Mouse (Mus musculus): Measurements from ENCODE around the gene Nav2.

Gene Nav2

DNA sequence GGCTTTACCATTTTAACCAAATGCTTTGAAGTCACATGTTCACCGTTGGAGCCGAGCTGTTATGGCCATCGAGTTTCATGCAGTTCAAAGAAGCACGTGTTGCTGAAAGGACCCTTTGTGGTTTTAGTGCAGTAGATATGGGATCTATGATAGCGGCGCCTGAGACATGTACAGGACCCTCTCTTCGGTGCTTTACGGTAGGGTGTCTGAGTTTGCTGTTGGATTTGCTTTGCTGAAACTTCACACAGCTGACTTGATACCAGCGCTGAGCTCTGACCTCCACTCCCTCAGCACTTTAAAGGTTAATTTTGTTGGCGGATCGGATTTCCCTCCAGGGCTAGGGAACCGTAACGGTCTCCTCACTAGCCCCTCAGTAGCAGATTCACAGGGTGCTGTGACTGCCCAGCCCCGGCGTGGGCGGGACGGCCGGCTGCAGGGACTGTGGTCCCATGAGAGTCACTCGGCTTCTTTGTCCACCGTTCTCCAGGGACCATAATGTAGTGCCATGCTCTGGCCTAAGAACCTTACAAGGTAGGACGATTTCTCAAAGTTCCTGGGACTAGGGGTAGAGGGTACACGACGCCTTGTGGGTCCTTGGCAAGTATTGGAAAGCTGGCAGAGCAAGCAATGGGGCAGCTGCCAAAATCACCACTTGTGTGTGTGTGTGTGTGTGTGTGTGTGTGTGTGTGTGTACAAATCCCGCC lies 614.0 kb downstream of the Nav2 start:
- no peak for DNase-seq (ENCODE audit: low spot score)

DNA sequence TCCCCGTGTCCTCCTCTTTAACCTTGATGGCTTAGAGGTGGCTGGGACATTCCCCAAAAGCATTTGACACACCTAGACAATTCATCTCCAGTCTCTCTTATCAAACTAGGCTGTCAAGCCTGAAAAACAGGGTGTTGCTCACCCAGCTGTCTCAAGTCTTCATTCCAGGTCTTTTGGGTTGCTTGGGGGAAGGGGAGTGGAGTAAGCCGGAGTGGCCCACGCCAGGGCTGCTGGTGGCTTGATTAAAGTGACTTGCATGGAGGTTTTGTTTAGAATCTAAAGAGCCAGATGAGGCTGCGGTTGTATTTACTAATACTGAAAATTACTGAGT lies 614.6 kb downstream of the Nav2 start:
- DNase-seq (ENCODE audit: low spot score) = peak; percentile 38

DNA sequence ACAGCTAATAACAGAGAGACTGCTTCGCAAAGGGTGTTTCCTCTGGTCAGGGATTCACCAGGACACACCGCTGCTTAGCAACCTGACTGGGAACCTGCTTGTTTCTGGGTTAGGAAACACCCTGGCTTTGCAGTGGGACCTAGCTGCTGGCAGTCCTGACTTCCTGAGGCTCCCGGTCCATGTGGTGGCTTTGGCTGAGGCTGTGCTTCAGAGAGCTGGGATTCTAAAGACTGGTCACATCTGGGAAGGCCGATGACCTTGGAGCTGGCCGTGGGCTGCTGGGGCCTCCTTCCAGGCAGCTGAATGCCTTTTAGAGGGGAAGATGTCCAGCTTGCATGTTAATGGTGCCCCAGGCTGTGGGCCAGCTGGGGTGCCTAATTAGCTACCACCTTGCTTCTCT lies 615.2 kb downstream of the Nav2 start:
- DNase-seq (ENCODE audit: low spot score) = no peak

DNA sequence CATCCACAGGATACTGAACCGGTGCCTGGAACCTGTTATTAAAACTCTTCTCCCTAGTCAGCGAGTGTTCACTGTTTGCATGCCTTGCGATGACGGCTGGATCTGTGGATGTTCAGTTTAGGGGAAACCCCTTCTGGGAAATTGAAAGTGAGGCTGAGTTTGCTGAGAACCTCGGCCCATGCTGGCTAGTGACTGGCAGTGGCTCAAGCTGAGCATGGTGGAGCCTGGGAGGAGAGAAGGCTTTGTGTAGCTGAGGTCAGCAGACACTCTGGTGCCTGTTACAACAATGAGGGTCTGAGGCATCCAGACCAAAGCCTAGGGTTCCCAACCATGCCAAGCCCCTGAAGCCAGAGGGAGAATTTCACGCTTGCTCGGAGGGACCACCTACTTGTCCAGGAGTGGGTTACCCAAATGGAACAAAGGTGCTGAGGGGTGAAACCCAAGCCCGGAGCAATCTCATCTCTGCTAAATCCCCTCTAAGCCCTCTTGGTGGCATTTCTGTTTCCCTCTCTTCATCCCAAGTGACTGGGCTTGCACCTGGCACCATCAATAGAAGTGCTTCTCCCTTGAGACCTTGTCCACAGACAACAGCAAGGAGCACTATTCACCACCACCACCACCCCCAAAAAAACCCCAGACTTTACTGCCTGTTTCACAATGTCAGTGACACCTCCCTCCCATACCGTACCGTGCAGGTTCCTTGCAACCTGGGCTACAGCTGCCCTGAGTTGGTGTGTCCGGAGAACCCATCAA lies 617.0 kb downstream of the Nav2 start:
- no peak for DNase-seq (ENCODE audit: low spot score)

DNA sequence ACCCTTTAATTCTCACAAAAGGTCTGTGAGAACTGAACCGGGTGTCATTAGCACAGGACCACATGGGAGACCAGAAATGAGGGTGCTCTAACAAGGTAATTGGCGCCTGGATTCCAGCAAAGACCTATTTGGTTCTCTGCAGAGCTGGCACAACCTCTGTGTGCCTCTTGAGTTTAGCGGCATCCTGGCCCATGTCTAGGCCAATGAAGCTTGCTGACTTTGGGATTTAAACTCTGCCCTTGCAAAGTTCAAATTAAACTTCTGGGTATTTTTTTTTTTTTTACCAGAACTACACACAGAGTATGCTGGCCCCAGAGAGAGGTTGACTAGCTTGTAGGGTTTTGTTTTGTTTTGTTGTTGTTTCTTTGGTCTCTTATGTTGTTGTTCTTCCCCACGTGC lies 617.6 kb downstream of the Nav2 start:
- DNase-seq (ENCODE audit: low spot score) = no peak

DNA sequence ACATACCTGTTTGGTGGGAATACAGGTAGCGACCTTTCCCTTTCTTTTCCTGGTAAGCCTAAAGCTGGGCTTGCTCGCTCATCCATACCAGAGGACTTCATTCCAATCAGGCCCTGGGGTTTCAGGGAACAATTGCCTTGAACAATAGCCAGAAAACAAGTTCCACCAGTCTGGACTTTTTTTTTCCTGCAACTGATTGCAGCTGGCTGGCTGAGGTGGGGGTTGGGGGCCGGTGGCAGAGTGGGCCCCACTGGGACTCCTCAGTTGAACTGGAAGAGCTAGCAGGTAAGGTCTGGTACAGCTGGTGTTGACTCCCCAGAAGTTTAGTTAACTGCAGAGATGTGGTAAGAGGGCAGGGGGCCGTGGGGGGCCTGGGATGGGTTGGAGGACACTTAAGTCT lies 619.0 kb downstream of the Nav2 start:
- DNase-seq (ENCODE audit: low spot score) = peak; percentile 37

DNA sequence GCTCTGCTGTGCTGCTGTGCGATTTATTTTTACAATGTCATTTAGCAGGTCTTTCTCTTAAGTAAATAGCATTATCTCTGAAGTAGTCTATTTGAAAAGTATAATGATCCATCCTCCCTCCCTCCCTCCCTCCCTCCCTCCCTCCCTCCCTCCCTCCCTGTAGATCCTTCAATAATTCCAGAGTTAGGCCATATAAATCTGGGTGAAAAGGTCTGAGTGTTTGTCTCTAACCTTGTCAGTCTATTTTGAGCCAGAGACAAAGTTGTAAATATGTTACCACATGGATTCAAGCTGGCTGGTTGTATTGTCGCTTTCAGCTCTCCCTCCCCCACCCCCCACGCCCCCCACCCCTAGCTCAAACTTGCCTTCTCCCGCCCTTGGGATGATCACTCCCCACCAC lies 619.4 kb downstream of the Nav2 start:
- no peak for DNase-seq (ENCODE audit: low spot score)

DNA sequence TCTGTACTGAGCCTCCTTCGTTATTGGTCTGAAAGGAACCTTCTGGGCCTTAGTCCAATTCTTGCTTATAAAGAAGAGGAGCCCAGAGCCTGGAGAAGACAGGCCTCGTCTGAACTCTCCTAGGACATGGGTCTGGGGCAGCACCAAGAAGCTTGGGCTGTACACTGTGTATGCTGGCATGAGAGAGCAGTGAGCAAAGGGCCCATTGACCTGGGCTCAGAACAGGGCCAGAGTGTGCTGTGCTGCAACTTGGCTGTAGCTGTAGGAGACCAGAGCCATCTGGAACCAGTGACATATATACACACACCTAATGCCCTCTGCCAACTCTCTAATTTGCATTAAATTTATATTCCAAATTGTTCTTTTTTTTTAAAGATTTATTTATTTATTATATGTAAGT lies 621.0 kb downstream of the Nav2 start:
- no peak for DNase-seq (ENCODE audit: low spot score)

DNA sequence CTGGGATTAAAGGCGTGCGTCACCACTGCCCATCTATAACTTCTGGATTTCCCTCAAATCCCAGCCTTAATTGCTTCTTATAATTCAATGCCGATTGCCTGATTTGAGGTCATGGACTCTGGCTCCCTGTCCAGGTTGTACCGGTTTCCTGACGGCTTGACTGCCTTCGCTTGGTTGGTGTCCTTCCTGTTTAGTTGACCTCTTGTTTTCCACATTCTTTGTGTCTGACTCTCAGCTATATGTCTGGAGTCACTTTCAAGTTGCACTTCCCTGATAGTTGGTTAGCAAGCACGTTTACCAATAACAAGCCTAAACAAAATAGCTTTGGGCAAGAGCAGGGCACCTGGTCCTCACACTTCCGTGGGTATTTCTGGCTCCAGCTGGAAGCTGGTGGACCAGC lies 625.1 kb downstream of the Nav2 start:
- DNase-seq (ENCODE audit: low spot score) = no peak

DNA sequence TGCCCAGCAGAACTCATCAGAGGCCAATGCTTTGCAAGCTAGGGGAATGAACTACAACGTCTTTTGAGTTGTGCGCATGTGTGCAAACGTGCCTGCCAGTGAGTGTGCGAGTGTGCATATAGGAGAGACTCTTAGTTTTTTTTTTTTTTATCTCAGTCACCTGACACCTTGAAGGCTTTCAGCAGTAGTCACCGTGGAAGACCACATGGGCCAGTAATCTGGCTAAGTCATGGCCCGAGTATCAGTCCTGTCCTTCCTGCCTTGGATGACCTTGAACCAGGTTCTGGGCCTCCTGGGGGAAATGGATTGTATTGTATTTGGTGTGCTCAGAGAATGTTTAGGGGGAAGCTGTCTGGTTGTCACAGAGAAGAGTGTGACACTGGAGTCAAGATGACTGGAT lies 625.7 kb downstream of the Nav2 start:
- no peak for DNase-seq (ENCODE audit: low spot score)

DNA sequence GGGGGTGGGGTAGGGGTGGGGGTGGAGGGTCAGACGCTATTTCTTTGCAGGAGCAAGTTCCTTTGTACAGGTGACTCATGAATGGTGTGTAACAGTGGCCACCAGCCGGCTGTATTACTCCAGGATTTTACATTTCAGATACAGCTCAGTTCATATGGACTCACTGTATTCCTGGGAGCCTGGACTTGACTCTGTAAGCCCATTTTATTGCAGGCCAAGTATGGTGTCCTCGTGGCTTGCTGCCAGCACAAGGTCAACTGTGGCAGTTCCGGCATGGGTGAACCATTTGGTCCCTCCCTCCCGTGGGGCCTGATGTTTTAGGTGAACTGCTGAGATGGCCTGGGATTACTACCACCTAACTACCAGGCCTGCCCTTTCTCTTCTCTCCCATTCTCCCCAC lies 629.8 kb downstream of the Nav2 start:
- no peak for DNase-seq (ENCODE audit: low spot score)

DNA sequence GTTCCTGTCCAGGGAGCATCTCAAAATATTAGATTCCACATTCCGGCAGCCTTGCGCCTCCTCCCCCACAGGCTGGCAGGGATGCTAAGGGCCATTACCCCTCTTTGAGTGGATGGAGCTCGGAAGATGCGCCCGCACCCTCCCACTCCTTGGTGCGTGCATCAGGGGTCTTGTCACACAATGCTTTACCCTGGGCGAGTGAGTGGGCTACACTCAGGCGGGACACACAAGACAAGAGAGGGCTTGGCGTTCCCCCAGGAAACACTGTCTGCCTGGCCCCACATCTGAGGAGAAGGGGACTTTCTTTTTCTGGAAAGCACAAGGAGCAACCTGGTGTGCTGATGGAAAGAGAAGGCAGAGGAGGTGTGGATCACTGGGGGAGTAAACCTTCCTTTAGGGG lies 631.7 kb downstream of the Nav2 start:
- no peak for DNase-seq (ENCODE audit: low spot score)

DNA sequence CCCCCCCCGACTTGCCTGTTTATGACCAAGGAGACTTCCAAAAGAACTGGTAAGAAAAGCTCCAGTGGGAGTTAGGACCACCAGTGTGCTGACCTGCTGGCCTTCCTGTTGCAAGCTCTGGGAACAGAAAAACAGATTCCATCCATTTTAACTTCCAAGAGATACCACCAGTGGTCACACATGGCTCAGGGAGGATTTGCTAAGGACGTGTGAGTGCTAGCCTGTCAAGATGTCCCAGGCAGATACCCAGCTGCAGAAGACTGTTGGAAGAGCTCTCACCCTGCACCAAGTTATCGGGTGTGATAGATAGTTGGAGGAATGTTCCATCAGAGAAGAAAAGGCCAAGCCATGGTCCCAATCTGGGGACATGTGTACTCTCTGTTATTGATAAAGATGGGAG lies 633.6 kb downstream of the Nav2 start:
- no peak for DNase-seq (ENCODE audit: low spot score)

DNA sequence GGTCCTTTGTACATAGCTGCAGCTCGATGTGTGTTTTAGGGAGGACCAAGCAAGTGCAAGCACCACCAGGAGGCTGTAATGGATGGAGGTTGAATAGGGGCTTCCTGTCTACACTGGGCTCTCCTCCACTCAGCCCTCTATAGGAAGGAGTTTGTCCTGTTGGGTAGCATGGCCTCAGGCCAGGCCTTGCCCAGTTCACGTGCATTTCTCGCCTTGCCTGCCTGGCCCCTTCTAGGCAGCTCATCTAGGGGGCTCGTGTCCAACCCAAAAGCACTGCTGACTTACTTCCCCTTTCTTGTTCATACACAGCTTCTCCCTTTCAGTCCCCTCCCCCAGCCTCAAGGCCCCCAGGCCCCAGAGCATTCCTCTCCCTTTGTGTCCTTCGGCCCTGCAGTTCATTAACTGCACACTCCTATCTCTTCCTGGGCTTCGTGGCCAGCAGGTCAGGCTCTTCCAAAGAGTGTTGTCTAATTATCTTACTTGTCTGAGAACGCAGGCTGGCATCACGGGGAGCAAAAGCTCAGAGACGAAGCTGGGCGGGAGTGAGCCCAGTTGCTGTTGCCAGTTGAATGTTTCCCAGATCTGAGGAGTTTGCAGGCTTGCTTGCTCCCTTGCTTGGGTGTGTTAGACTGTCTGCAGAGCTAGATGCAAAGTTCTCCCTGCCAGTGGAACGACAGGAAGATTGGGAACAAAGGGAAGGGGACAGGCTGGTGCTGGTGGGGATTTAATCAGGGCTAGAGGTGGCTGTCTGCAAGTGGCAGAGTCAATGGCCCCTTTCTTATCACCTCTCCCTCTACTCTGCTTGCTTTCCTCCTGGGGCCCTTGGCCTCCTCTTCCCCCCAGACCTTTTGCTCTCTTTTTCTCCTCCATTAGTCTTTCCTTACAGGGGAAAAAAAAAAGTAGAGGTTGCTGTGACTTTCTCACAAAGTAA lies 636.5 kb downstream of the Nav2 start:
- no peak for DNase-seq (ENCODE audit: low spot score)

DNA sequence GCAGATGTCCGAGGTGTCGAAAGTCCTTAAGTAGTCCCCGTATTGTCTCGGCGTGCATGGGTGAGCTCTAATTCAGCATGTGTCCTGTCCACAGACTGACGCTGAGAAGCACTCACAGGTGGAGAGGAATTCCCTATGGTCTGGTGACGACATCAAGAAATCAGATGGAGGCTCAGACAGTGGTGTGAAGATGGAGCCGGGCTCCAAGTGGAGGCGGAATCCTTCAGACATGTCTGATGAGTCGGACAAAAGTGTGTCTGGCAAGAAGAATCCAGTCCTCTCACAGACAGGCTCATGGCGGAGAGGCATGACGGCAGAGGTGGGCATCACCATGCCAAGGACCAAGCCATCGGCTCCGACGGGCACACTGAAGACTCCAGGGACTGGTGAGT lies 637.2 kb downstream of the Nav2 start:
- no peak for DNase-seq (ENCODE audit: low spot score)

DNA sequence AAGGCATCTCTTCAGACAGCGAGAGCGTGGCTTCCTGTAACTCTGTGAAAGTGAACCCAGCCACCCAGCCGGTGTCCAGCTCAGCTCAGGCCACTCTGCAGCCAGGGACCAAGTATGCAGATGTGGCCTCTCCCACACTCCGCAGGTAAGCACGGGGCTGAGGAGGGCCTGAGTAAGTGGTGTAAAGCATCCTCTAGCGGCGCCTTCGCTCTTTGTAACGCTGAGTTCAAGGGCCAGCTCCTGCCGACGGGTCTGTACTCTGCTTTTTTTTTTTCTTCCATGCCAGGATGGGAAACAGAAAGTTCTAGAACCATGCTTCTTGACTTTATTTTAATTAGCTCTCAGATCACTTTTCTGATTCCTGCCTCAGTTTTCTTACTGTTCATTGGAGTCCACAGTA lies 639.9 kb downstream of the Nav2 start:
- no peak for DNase-seq (ENCODE audit: low spot score)

DNA sequence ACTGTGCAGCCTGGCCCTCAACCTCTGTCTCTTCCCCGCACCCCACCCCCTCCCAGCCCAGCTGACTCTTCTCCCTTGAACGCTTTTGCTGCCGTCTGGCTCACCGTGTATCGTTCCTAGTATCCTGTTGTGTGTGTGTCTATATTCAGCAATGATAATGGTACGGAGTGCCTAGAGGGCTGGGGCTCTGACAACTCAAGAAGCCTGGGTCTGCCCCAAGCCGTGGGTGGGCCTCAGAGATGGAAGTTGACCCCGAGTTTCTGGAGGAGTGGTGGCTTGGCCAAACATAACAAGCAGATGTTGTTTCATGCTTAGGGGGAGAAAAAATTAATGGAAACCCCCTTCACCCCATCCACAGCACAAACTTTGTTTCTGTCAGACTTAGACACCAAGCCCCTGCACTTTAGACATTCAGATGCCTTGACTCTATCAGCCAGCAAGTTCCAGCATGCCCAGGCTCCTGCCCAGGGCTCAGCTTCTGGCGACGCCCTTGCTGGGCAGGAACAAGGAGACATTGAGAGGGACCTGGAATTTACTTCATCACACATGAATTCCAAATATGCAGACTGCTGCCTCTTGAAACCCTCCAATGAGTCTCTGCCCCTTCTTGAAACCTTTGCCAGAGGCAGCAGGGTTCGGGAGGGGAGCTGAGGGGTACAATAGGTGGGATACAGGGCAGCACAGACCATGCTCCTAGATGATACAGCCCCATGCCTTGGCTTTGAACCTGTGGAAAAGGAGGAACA lies 644.9 kb downstream of the Nav2 start:
- DNase-seq (ENCODE audit: low spot score) = peak; percentile 68

DNA sequence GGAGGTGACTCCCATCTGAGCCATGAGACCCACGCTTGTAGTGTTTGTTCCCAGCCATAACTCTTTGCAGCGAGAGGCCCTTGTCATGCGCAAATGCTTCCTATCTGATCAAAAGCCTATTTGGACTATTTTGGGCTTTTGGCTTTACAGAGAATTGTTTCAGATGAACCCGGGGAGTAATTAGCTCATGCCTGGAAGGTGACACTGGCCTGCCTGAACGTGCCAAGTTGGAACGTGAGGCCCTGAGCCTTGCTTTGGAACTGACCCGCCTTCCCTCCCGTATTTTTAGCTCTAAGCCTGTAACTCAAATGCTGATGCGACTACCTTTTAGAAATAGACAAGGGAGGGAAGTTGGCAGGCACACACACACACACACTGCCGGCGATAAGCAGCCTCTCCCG lies 649.7 kb downstream of the Nav2 start:
- no peak for DNase-seq (ENCODE audit: low spot score)

DNA sequence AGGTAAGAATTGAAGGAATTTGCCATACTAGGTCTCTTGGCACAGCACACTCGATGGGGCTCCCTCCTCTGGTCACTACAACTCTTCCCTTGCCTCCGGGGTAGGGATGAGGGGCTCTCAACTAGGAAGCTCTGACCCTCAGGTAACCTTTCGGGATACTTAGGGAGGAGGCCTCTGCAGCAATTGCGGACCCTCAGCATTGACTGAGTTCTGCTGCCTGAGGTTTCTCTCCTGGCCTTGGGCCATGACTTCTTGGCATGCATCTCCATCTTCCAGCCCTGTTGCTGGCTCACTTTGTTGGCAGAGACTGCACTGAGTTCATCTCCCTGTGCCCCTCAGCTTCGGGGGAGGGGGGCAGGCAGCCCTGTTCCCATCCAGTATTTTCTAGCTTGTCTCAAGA lies 650.4 kb downstream of the Nav2 start:
- peak; percentile 42 for DNase-seq (ENCODE audit: low spot score)

DNA sequence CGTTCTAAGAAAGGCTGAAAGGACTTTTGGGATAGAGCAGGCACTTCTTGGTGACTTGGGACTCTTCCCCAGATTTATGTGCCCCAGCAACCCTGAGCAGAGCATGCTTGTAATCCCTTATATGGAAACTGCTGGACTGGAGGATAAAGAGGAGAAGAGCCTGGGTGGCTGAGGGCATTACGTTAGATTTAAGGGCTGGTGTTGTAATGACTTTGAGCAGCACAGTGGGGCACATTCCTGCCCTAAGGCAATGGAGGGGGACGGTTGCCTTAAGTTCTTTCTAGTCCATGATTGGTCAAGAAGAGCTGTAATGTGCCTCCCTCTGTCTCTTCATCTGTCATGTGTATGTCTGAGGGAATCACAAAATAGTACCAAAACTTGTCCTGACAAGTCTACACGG lies 651.5 kb downstream of the Nav2 start:
- no peak for DNase-seq (ENCODE audit: low spot score)

DNA sequence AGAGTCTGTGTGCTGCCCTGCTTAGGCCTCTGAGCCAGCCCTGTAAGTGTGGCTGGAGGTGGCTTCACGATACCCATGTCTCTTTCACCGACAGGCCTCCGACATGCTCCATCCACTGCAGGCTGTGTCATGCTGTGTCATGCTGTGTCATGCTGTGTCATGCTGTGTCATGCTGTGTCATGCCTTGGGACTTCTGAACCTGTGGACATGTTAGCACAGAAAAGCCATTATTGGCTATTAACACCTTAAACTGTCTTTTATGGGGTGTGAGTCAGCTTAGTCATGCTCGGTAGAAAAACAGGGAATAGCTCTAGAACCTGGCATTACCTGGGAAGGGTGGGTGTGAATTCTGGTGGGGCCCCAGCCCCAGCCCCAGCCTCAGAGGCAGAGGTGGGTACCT lies 653.9 kb downstream of the Nav2 start:
- DNase-seq (ENCODE audit: low spot score) = no peak

DNA sequence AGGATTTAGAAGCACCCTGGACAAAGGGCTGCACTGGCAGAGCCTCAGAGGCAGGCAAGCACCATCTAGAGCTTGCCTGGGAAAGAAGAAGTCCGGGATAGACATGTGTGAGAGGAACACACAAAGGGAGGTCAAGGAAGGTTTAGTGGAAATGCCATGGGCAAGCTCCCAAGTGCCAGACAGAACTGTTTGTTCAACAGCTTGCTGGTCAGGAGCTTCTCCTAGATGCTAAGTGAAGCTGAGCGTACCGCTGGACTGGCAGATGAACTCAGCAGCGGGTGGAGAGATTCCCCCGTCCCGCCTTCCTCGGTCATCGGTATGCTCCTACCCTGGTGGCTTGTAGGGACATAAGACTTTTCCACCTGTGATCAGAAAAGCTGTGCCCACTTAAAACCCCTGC lies 654.3 kb downstream of the Nav2 start:
- peak; percentile 31 for DNase-seq (ENCODE audit: low spot score)

Data from urinary bladder, postnatal 14 days (tissue).